Mouse (Mus musculus): ENCODE results near the gene Smurf1.

Gene Smurf1

DNA sequence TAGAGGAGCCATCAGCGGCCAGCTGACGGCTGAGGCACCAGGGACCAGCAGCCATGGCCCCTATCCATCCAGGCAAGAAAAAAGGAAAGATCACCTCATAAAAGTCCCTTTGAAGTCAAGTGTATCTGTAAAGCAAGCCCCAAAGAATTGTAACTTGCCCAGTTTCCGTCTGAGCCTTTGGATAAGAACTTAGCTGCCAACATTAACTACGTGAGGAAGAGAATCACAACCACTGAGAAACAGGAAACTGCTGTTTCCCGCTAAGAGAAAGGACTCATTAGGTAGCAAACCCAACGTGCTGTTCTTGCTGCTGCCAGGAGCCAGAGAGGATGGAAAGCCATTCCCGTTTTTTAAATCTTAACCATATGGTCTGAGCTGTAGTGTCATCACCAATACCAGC is 94.9 kb downstream of the Smurf1 start:
- Histone ChIP-seq H3K27me3 (ENCODE audit: insufficient read depth, low read length) (no peaks in the 10 kb centered on the region), H3K4me3 (replicated peaks; ENCODE audit: low read length) (no peak overlapping the region), H3K9me3 (ENCODE audit: low read length) (no peaks in the 10 kb centered on the region), H3K4me1 (replicated peaks; ENCODE audit: low read depth, low read length) (peaks cover 34% of the 10 kb centered on the region), H3K36me3 (ENCODE audit: insufficient read depth, low read length) (no peaks in the 10 kb centered on the region)
- TF ChIP-seq POU5F1 (IDR thresholded peaks at IDR 0.05; ENCODE audit: borderline replicate concordance, low read length) (no peak), CTCF (conservative IDR thresholded peaks at IDR 0.05; ENCODE audit: low read length) (no peak), NANOG (IDR thresholded peaks at IDR 0.05; ENCODE audit: borderline replicate concordance, low read length) (no peak)

DNA sequence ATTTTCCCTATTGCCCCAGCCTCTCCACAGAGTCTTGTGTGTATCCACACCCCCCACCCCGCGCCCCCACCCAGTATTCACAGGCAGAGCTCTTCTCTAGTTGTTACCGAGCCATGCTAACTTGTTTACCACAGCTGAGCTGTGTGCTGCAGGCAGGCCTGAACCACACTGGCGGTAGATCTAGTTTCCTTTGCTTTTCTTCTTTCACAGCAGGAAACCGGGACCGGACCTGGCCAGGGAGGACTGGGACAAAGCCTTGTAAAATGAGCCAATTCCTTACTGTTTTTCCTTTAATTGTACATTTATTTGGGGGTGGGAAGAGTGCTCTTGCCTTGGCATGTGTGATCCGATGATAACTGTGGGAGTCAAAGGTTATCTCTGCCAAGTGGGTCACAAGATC is 96.2 kb downstream of the Smurf1 start:
- Histone ChIP-seq H3K4me1 (replicated peaks; ENCODE audit: low read depth, low read length) (peaks cover 23% of the 10 kb centered on the region), H3K27me3 (ENCODE audit: insufficient read depth, low read length) (no peaks in the 10 kb centered on the region), H3K36me3 (ENCODE audit: insufficient read depth, low read length) (no peaks in the 10 kb centered on the region), H3K4me3 (replicated peaks; ENCODE audit: low read length) (no peak overlapping the region), H3K9me3 (ENCODE audit: low read length) (no peaks in the 10 kb centered on the region)
- TF ChIP-seq POU5F1 (IDR thresholded peaks at IDR 0.05; ENCODE audit: borderline replicate concordance, low read length) (no peak), NANOG (IDR thresholded peaks at IDR 0.05; ENCODE audit: borderline replicate concordance, low read length) (no peak), CTCF (conservative IDR thresholded peaks at IDR 0.05; ENCODE audit: low read length) (no peak)

DNA sequence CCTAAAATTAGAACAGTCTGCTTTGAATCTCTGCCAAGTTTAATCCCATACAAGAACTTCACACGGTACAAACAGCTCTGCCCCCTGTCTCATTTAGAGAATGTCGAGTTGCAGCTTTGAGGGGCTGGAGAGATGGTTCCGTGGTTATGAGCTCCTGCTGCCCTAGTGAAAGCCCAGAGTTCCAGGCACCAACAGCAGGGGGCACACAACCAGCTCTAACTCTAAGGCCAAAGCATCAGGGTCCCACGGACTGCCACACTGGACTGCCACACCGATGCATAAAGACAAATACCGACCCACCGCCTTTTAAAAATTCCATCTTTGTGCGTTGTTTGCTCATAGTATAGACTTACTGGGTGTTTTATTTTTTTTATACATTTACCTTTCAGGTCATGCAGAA is 98.7 kb downstream of the Smurf1 start:
- TF ChIP-seq CTCF (conservative IDR thresholded peaks at IDR 0.05; ENCODE audit: low read length) (peak; percentile 43), POU5F1 (IDR thresholded peaks at IDR 0.05; ENCODE audit: borderline replicate concordance, low read length) (no peak), NANOG (IDR thresholded peaks at IDR 0.05; ENCODE audit: borderline replicate concordance, low read length) (no peak)
- Histone ChIP-seq H3K9me3 (ENCODE audit: low read length) (no peaks in the 10 kb centered on the region), H3K4me3 (replicated peaks; ENCODE audit: low read length) (no peak overlapping the region)

DNA sequence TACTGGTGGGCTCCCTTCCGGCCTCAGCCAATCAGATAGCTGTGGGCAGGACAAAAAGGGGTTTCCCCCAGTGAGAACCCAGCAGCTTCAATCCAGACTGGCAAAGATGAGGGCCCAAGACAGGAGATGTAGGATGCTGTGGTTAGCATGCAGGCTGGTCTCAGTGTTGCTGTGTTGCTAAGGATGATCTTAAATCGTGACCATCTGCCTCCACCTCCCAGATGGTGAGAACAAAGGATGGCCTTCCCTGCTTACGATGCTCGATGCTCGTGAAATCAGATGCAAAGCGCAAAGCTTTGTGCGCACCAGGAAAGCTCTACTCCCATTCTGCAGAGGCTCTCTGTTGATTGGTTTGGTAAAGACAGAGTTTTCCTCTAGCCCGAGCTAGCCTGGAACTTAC is 104.7 kb downstream of the Smurf1 start:
- peaks cover 40% of the 10 kb centered on the region for H3K36me3 ChIP-seq (ENCODE audit: insufficient read depth, low read length)
- H3K4me1 ChIP-seq (replicated peaks; ENCODE audit: low read depth, low read length) = peaks cover 49% of the 10 kb centered on the region
- H3K4me3 ChIP-seq (replicated peaks; ENCODE audit: low read length) = no peak overlapping the region
- no peaks in the 10 kb centered on the region for H3K27me3 ChIP-seq (ENCODE audit: insufficient read depth, low read length)
- H3K9me3 ChIP-seq (ENCODE audit: low read length) = no peaks in the 10 kb centered on the region
- TF ChIP-seq NANOG (IDR thresholded peaks at IDR 0.05; ENCODE audit: borderline replicate concordance, low read length) (no peak), CTCF (conservative IDR thresholded peaks at IDR 0.05; ENCODE audit: low read length) (no peak), POU5F1 (IDR thresholded peaks at IDR 0.05; ENCODE audit: borderline replicate concordance, low read length) (no peak)

More for the DNA sequence above, 98.7 kb downstream of the Smurf1 start:
- no peaks in the 10 kb centered on the region for H3K27me3 ChIP-seq (ENCODE audit: insufficient read depth, low read length)
- peaks cover 18% of the 10 kb centered on the region for H3K4me1 ChIP-seq (replicated peaks; ENCODE audit: low read depth, low read length)
- H3K36me3 ChIP-seq (ENCODE audit: insufficient read depth, low read length) = no peaks in the 10 kb centered on the region

DNA sequence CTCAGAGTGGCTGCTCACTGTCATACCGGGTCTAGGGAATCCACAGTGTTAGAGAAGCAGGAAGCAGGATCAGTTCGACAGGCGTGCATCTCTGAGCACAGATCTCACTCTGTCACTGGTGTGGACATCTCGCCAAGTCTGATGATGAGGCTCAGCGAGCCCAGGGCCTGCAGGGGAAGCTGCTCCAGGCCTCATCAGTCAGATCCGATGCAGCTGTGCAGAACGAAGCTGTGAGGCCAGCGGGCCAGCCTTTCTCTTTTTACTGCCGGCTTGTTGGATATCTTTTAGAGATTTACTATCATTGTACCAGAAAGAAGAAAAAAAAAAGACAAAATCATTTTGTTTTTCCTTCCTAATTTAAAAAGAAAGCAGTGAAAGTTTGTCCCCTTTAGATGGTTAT is 106.4 kb downstream of the Smurf1 start:
- Histone ChIP-seq H3K27me3 (ENCODE audit: insufficient read depth, low read length) (no peaks in the 10 kb centered on the region), H3K9me3 (ENCODE audit: low read length) (no peaks in the 10 kb centered on the region), H3K4me3 (replicated peaks; ENCODE audit: low read length) (no peak overlapping the region), H3K4me1 (replicated peaks; ENCODE audit: low read depth, low read length) (peaks cover 64% of the 10 kb centered on the region), H3K36me3 (ENCODE audit: insufficient read depth, low read length) (peaks cover 47% of the 10 kb centered on the region)
- TF ChIP-seq CTCF (conservative IDR thresholded peaks at IDR 0.05; ENCODE audit: low read length) = no peak
- TF ChIP-seq NANOG (IDR thresholded peaks at IDR 0.05; ENCODE audit: borderline replicate concordance, low read length) = no peak
- no peak for TF ChIP-seq POU5F1 (IDR thresholded peaks at IDR 0.05; ENCODE audit: borderline replicate concordance, low read length)

DNA sequence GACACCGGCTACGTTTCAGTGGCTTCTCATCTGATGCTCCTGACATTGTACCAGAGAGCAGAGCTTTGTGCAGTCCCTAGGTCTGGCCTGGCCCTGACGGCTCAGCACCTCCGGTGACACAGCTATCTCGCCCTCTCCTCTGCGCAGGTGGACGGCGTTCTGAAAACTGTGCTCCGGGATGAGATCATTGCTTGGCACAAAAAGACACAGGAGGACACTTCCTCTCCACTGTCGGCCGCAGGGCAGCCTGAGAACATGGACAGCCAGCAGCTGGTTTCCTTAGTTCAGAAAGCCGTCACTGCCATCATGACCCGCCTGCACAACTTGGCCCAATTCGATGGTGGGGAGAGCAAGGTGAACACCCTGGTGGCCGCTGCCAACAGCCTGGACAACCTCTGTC is 107.1 kb downstream of the Smurf1 start:
- Histone ChIP-seq H3K4me3 (replicated peaks; ENCODE audit: low read length) (no peak overlapping the region), H3K36me3 (ENCODE audit: insufficient read depth, low read length) (peaks cover 54% of the 10 kb centered on the region)
- TF ChIP-seq POU5F1 (IDR thresholded peaks at IDR 0.05; ENCODE audit: borderline replicate concordance, low read length) (no peak), CTCF (conservative IDR thresholded peaks at IDR 0.05; ENCODE audit: low read length) (no peak), NANOG (IDR thresholded peaks at IDR 0.05; ENCODE audit: borderline replicate concordance, low read length) (no peak)

DNA sequence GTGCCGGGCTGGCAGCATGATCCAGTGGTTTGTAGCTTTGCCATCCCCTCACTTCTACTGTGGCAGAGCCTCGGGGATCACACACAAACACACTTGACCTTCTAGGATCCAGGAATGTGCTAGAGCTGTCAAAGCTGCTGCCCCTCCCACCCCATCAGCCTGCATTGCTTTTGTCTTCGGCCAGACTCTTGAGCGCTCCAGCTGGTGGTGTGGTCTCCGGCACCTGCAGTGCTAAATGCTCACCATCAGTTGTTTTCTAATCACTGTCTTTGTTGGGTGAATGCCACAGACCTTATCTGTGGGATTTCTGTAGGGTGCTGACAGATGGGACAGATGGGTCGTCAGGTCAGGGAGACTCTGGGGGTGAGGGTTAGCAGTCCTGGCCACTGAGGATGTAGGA is 109.7 kb downstream of the Smurf1 start:
- H3K27me3 ChIP-seq (ENCODE audit: insufficient read depth, low read length) = no peaks in the 10 kb centered on the region
- H3K4me1 ChIP-seq (replicated peaks; ENCODE audit: low read depth, low read length) = peaks cover 78% of the 10 kb centered on the region
- H3K9me3 ChIP-seq (ENCODE audit: low read length) = no peaks in the 10 kb centered on the region
- peaks cover 80% of the 10 kb centered on the region for H3K36me3 ChIP-seq (ENCODE audit: insufficient read depth, low read length)
- H3K4me3 ChIP-seq (replicated peaks; ENCODE audit: low read length) = no peak overlapping the region
- TF ChIP-seq NANOG (IDR thresholded peaks at IDR 0.05; ENCODE audit: borderline replicate concordance, low read length) = peak; percentile 82
- TF ChIP-seq CTCF (conservative IDR thresholded peaks at IDR 0.05; ENCODE audit: low read length) = no peak

More for the DNA sequence above, 107.1 kb downstream of the Smurf1 start:
- H3K27me3 ChIP-seq (ENCODE audit: insufficient read depth, low read length) = no peaks in the 10 kb centered on the region
- peaks cover 72% of the 10 kb centered on the region for H3K4me1 ChIP-seq (replicated peaks; ENCODE audit: low read depth, low read length)
- no peaks in the 10 kb centered on the region for H3K9me3 ChIP-seq (ENCODE audit: low read length)

DNA sequence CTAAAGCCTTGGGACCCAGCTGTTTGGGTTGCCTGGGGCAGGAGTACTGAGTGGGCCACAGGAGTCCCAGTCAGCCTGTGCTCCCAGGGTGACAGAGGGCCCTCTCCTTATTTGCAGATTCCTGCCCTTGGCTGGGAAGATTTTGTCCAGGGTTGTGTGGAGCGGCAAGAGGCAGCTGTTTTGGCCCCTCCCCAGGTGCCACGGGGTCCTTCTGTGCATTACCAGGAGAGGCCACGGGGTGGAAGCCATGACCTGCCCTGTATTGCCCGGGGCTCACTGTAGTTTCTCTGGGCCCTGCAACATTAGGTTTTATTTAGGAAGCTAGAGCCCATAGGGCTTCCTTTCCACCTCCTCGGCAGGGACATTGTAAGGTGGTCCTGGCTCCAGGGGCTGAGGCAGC is 111.7 kb downstream of the Smurf1 start:
- Histone ChIP-seq H3K9me3 (ENCODE audit: low read length) (no peaks in the 10 kb centered on the region), H3K27me3 (ENCODE audit: insufficient read depth, low read length) (no peaks in the 10 kb centered on the region), H3K36me3 (ENCODE audit: insufficient read depth, low read length) (peaks cover 85% of the 10 kb centered on the region), H3K4me1 (replicated peaks; ENCODE audit: low read depth, low read length) (peaks cover 64% of the 10 kb centered on the region), H3K4me3 (replicated peaks; ENCODE audit: low read length) (no peak overlapping the region)
- TF ChIP-seq NANOG (IDR thresholded peaks at IDR 0.05; ENCODE audit: borderline replicate concordance, low read length) = no peak
- TF ChIP-seq CTCF (conservative IDR thresholded peaks at IDR 0.05; ENCODE audit: low read length) = peak; percentile 12; the same call in 1 of the 2 replicates

DNA sequence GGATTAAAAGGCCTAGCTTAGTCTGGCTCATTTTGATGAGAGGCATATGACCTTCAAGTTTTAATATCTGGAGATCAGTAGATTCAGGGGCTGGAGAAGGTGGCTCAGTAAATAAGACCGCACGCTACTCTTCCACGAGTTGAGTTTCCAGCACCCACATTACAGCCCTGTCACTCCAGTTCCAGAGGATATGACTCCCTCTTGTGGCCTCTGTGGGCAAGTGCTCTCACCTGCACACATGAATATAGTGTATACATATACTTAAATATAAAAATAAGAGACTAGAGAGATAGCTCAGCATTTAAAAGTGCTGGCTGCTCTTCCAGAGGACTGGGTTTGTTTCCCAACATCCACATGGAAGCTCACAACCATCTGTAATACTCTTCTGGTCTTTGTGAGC is 113.8 kb downstream of the Smurf1 start:
- no peak for TF ChIP-seq POU5F1 (IDR thresholded peaks at IDR 0.05; ENCODE audit: borderline replicate concordance, low read length)
- peak; percentile 58 for TF ChIP-seq CTCF (conservative IDR thresholded peaks at IDR 0.05; ENCODE audit: low read length)
- TF ChIP-seq NANOG (IDR thresholded peaks at IDR 0.05; ENCODE audit: borderline replicate concordance, low read length) = no peak
- Histone ChIP-seq H3K36me3 (ENCODE audit: insufficient read depth, low read length) (peaks cover 87% of the 10 kb centered on the region), H3K9me3 (ENCODE audit: low read length) (no peaks in the 10 kb centered on the region), H3K4me3 (replicated peaks; ENCODE audit: low read length) (no peak overlapping the region), H3K4me1 (replicated peaks; ENCODE audit: low read depth, low read length) (peaks cover 44% of the 10 kb centered on the region), H3K27me3 (ENCODE audit: insufficient read depth, low read length) (no peaks in the 10 kb centered on the region)
